Mouse (Mus musculus): ENCODE measurements at regions not wholly inside any gene's neighbourhood (a gene's known extent, or its start where the extent isn't known, plus 50 kb on each side); places are given as distances from the start of the nearest gene placed in this dataset.

DNA sequence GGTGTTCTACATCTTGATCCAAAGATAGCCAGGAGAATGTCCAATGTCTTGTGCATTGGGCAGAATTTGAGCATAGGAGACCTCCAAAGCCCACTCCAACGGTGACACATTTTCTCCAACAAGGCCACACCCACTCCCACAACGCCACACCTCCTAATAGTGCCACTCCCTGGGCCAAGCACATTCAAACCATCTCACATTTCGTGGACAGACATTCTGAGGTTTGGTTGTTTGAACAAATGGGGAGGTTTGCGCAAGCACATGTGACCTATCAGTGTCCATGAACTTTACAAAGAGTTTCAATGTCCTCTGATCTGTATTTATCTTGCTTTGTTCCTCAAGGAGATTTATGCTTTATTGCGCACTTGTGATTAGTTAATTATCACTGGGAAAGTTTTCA lies 63.5 kb downstream of the Gm11983 start:
- TF ChIP-seq POLR2A (IDR thresholded peaks at IDR 0.05; ENCODE audit: borderline replicate concordance, extremely low read depth, low read depth, low read length) (no peak), CTCF (IDR thresholded peaks at IDR 0.05; ENCODE audit: insufficient read depth, low read length) (no peak)

Data from lung, adult 2 months (tissue).